Mouse (Mus musculus): ENCODE measurements around the gene Sh3pxd2a. TPM values are rescaled to one million over a fixed set of nuclear protein-coding genes. Genes with fewer than 3 reads are reported as not detected.
"Not testable (repeated sequence)": the region's sequence is repeated elsewhere in the genome, so short reads cannot be mapped to it uniquely, and the experiment has no call there.

Sh3pxd2a gene
- total RNA-seq, 2 experiments from 2014 or later, result 55.1 to 103 TPM

DNA sequence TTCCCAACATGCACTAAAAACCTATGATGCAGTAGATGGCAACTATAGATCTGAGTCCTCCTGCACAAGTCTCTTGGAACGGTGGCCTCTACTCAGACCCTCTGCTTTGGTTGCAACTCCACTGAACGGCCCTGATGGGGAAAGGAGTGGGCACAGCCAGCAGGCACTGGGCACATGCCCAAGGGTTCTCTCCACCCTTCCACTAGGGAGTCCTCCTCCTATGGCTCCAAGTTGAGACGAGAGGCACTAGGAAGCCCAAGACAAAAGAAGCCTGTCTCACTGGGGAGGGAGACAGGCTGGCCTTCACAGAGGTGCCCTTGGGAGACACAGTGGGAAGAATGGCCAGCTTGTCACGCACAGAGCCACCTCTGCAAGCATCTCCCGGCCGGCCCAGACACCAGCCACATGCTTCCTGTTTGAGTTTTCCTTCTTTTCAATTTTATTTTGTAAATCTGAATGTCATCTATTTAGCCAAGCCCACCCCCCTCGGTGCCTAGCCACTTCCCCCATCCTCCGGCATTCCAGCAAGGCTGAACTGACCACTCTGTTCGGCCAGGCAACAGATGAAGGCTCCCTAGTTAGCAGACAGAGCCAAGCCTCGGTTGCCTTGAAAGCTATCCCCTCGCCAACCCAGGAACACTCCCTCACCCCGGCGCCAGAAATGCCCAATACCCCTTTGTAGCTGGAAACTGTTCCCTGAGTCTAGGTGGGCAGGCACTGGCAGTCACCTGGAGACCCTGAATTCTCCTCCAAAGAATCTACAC, 49.9 kb downstream of the Sh3pxd2a start:
- no peak for DNase-seq (ENCODE audit: low spot score in 2 of 2)

GRCm38 (mm10) chr19:47413458-47414005, 50.7 kb downstream of the Sh3pxd2a start:
- no peak for DNase-seq (ENCODE audit: low spot score in 2 of 2)

DNA sequence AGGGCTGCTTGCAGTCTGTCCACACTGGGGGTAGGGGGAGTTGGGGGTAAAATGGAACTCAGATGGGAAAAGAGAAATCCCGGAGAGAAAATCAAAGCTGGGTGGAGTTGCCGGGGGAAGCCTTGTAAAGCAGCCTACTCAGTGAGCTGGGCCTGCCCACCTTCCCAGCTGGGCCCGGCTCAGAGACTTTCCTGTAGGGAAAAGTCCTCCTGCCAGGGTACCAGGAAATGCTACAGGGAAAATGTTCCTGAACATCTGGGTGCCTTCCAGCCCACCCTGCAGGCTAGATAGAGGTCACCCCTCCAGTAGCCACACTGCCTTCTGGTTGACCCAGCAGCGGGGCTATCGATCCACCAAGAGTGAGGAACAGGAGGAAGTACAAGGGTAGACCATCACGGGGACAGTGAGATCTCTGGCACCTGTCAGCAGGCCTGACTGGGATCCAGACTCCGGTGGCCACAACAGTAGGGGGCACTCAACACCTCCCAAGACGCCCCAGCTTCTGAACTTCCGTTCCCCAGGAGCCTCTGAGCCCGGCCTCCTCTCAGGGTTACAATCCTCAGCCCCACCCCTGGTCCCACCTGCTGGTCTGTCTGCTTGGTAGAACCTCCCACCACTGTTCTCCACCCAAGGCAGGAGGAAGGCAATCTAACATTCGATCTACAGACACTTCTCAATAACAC, 51.5 kb downstream of the Sh3pxd2a start:
- DNase-seq (ENCODE audit: low spot score in 2 of 2), result no peak

DNA sequence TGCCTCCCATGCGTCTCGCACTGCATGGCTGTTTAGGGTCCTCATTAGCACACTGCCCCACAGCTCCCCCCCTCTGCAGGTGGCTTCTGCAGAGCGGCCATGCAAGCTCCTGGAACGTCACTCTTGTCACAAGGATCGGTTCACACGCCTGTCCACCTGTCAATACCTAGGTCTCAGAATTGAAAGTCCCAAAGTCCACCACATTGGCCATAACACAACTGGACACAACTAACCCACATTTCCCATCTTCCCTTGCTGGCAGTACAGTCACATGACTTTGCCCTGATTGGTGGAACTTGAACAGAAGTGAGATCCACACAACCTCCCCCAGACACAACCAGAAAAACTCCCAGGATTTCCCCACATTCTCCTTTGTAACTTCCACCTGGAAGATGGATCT, 53.9 kb downstream of the Sh3pxd2a start:
- DNase-seq (ENCODE audit: low spot score in 2 of 2), result no peak

GRCm38 (mm10) chr19:47409142-47409541, 55.1 kb downstream of the Sh3pxd2a start:
- no peak for DNase-seq (ENCODE audit: low spot score in 2 of 2)

DNA sequence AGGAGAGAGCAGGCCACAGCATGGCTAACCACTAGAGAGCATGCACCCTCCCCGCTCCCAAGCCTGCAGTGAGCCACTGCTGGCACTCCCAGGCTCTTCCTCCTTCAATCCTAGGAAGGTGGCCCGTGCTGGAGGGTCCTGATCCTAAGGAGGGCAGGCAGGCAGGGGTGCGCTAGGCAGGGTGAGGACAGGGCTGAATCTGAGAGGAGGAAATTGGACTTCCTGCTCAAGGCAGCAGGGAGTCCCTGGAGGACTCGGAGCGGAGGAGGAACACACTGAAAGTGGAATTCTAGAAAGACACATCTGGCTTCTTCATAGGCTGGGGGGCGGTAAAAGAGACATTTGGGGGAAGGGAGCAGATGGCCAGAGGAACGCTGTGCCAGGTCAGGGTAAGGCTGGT, 55.5 kb downstream of the Sh3pxd2a start:
- DNase-seq (ENCODE audit: low spot score in 2 of 2), result no peak

- DNase-seq (ENCODE audit: low spot score in 2 of 2), result no peak
Measured at GRCm38 (mm10) chr19:47407332-47407731, 56.9 kb downstream of the Sh3pxd2a start.

- DNase-seq (ENCODE audit: low spot score in 2 of 2), result no peak
Measured at GRCm38 (mm10) chr19:47406524-47406923, 57.7 kb downstream of the Sh3pxd2a start.

DNA sequence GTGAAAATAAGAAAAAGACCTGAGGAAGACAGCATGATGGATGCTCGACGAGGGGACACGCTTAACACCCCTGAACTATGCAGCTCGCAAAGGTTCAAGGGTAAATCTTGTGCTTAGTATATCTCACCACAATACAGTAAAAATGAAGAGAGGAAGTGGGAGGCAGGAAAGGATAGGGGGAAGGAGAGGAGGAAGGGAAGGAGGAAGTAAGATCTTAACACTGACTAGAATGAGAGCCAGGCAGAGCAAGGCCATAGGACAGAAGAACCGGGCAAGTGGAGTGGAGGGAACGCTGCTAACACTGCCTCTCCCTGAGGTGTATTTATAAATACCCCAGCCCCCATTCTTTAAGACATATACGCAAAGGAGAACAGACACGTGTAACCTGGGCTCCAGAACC, 58.7 kb downstream of the Sh3pxd2a start:
- no peak for DNase-seq (ENCODE audit: low spot score in 2 of 2)

GRCm38 (mm10) chr19:47403391-47404379, 60.5 kb downstream of the Sh3pxd2a start:
- DNase-seq (ENCODE audit: low spot score in 2 of 2), result no peak

DNA sequence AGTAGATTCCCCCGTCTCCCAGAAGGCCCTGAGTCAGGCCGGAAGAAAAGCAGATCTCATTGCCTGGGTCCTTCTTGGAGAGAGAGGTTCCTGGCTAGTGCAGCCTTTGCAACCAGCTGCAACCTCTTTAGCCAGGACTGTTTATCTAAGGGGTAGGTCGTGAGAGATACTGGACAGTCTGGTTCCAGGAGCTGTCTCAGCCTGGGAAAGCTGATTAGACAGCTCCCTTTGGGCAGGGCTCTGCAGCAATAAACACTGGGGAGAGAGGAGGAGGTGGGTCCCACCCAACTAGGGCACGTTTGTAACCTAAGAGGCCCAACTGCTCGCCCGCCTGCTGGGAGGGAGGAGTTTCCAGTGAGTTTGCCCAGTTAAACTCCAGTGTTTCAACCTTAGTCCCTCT, 61.2 kb downstream of the Sh3pxd2a start:
- no peak for DNase-seq (ENCODE audit: low spot score in 2 of 2)

DNA sequence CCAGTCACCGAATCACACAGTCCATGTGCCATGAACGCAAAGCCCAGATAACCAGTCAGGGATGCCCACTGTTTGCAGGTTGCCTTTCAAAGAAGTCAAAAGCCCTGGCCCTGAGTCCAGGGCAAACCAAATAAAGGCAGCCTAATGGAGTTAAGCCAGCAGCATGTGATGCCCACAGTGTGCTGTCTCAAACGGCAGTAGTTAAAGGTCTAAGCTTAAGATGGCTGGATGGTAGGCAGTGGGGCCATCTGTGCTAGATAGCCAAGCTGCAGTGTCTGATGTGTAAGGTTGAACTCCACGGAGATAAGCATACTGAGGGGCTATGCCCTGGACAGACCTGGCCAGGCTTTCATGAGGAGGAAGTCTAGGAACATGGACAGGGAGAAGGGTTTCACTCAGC, 61.7 kb downstream of the Sh3pxd2a start:
- DNase-seq (ENCODE audit: low spot score in 2 of 2), result no peak

DNA sequence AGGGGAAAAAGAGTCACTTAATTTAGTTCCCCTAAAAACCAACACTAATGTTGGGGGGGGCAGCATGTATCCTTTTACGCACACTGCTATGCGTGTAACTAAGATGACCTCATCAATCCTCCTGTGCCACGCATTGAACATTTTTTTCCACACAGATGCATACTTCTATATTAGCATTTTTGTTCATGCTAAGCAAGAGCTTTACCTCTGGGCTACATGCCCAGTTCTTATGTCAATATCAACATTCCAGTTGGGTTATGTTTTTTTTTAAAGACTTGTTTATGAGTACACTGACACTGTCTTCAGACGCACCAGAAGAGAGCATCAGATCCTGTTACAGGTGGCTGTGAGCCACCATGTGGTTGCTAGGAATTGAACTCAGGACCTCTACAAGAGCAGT, 64.5 kb downstream of the Sh3pxd2a start:
- no peak for DNase-seq (ENCODE audit: low spot score in 2 of 2)

DNA sequence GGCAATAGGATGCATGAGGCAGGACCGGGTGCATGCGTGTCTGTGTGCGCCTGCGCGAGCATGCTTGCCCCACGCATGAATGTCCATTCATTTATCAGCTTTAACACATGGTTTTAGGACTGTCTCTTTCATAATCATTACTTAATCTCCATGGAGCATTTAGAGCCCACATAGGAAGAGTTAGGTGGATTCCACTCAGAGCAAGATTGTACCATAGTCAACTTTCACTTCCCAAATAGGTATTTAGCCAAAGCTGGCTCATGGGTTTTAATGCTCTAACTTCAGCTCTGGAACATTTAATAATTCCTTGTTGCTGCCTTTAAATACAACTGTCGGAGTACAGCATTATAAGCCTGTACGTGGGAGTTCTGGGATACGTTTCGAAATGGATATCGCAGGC, 65.2 kb downstream of the Sh3pxd2a start:
- no peak for DNase-seq (ENCODE audit: low spot score in 2 of 2)

DNA sequence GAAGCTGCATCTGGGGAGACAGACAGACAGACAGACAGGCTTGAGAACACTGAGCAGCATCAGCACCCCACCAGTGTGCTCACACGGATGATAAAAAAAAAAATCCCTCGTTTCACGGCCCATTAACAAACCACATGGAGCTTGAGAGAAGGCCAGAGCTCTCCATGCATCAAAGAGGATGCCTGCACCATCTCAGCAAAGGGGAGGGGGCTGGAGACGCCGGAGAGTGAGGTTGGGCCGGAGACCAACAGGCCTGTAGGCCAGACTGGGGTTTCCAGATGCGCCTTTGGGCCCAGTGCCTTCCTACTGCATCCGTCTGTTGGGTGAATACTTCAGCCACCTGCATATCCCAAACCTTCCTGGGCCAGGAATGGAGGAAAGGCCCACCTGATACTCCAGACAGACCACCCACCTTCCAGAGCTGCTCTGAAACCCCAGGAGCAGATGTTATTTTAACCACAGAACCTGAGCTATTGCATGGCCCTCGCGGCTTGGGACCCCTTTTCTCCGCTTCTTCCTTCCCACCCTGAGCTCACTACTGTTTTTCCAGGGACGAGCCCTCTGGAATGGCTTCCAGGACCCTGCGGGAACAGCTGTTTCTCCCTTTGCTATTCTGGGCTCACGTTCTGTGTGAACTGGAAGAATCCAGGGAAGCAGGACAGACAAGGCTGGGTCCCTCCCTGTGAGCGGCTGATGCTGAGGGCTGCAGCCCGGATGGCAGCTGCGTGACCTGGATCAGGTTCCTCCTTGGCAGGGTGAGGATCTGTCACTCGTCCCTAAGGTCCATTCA, 66.1 kb downstream of the Sh3pxd2a start:
- DNase-seq (ENCODE audit: low spot score in 2 of 2), result no peak

GRCm38 (mm10) chr19:47395338-47395737, 68.9 kb downstream of the Sh3pxd2a start:
- no peak for DNase-seq (ENCODE audit: low spot score in 2 of 2)

GRCm38 (mm10) chr19:47394781-47395180, 69.4 kb downstream of the Sh3pxd2a start:
- DNase-seq (ENCODE audit: low spot score in 2 of 2), result not testable (repeated sequence)

- DNase-seq (ENCODE audit: low spot score in 2 of 2), result no peak
Measured at GRCm38 (mm10) chr19:47390878-47391277, 73.3 kb downstream of the Sh3pxd2a start.

DNA sequence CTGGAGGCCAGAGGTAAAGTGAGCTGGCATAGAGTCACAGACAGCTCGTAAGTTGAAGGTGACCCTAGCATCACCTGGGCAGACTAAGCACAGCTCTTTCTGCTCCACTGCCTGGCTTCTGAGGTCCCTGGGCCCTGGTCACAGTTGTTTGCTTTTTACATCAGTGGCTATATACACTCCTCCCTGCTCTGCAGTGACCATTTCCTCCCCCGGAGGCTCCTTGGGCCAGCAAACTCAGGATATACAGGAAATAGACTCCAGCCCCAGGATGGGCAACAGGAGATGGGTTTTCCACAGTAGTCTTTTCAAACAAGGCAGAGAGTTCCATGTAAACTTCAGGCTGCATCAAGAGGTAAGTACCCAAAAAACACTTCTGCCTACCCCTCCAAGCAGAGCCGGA, 76.3 kb downstream of the Sh3pxd2a start:
- DNase-seq (ENCODE audit: low spot score in 2 of 2), result no peak

DNA sequence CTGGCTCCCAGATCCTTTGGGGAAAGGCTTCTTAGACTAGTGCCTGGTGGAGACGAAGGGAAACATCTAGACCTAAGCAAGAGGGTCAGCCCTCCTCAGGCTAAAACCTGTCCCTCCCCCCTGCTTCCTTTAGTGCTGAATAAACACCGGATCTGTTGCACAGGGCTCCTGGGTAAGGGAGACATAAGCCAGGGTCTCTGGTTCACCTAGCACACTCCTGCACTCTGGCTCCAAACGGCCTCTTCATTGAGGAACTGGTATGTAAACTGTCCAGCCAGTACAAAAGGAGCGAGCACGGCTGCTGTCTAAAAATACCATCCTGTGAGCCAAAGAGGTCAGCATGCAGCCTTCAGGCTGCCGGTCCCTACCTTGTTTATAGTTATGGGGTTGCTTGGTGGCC, 76.8 kb downstream of the Sh3pxd2a start:
- DNase-seq (ENCODE audit: low spot score in 2 of 2), result no peak
